Mouse (Mus musculus): Measurements from ENCODE around the gene Rragc.

GRCm38 (mm10) chr4:123949649-123950048 is 32.4 kb downstream of the Rragc start:
- no peak for TF ChIP-seq CTCF (conservative IDR thresholded peaks at IDR 0.05; ENCODE audit: insufficient read depth, insufficient read length, low read depth, low read length)
- no peak for TF ChIP-seq POLR2A (IDR thresholded peaks at IDR 0.05; ENCODE audit: low read depth, low read length)

All from kidney, adult 2 months (tissue).